14 mouse cellular contexts compared by ENCODE assay signal in genomic region chr3:65365184-65365583, GRCm38 (mm10). TPM values are rescaled to one million over a fixed set of nuclear protein-coding genes. Genes with fewer than 3 reads are reported as not detected.
A peak's percentile ranks its signal among the peaks of the same experiment; 100 is the strongest.
DNase-seq lines count a peak whose midpoint lies in the region; TF ChIP-seq lines count a peak whose summit lies in the region.
"Had no signal": no experiment of that assay in that cellular context is flagged by ENCODE, and none has a peak within 500 bp of the region (broad histone marks: within the 10 kb centered on the region; RNA-seq: fewer than 3 reads in every experiment).

No protein-coding gene starts in this region.

- H3K4me3 ChIP-seq in kidney, adult 2 months (ENCODE audit: insufficient read depth, low read depth, low read length) = no peak overlapping the region
- H3K4me3 ChIP-seq: lung, embryonic 15.5 days; megakaryocyte, embryonic 14.5 days; stomach, embryonic 15.5 days had no signal

- DNase-seq in kidney, adult 2 months = peak; percentile 45
- no peak for DNase-seq in kidney, postnatal 4 days
- DNase-seq in 416B (ENCODE audit: low read depth) (peak; percentile 80), adipocyte (ENCODE audit: low spot score) (peak; percentile 94)
- DNase-seq in gastrocnemius, postnatal 25 days = peak; percentile 57
- DNase-seq in layer of hippocampus, adult 18-20 months (ENCODE audit: low spot score in 2 of 2) = no peak
- no peak for DNase-seq in right cerebral cortex, postnatal 36 days (ENCODE audit: low spot score in 2 of 2)
- DNase-seq: cerebellum, postnatal 25 days; heart, postnatal 4 days; right cerebral cortex, postnatal 4 days had no signal

- no peaks in the 10 kb centered on the region for H3K36me3 ChIP-seq in kidney, adult 2 months (ENCODE audit: control insufficient read depth, insufficient read depth, low read length)

- WGBS in kidney, adult 2 months = 65% methylated on average over 6 of the region's 6 CpGs

- no peaks in the 10 kb centered on the region for H3K27me3 ChIP-seq in kidney, adult 2 months (replicated peaks; ENCODE audit: control insufficient read depth, insufficient read depth, low read length)
- H3K27me3 ChIP-seq: lung, embryonic 15.5 days; megakaryocyte, embryonic 14.5 days; Patski; stomach, embryonic 15.5 days had no signal

- no peaks in the 10 kb centered on the region; the same call in 1 of the 2 replicates for H3K4me1 ChIP-seq in kidney, adult 2 months (ENCODE audit: control insufficient read depth, insufficient read depth, low read length)
- H3K4me1 ChIP-seq: lung, embryonic 15.5 days had no signal

- H3K27ac ChIP-seq in kidney, adult 2 months (ENCODE audit: insufficient read depth, low read depth, low read length) = peak overlapping the region; percentile 59
- H3K27ac ChIP-seq: lung, embryonic 15.5 days; stomach, embryonic 15.5 days had no signal

- no peak for TF ChIP-seq CTCF in kidney, adult 2 months (conservative IDR thresholded peaks at IDR 0.05; ENCODE audit: insufficient read depth, insufficient read length, low read depth, low read length)

- TF ChIP-seq POLR2A in kidney, adult 2 months (IDR thresholded peaks at IDR 0.05; ENCODE audit: low read depth, low read length) = no peak

RNA-seq across cellular contexts. Expression of gene Ssr3, which starts 27.2 kb away (rescaled TPM):
- polyA plus RNA-seq in kidney, adult 2 months (2012; rRNA removed) = 65.2 and 80.8 TPM in 2 replicates
- total RNA-seq in gastrocnemius, postnatal 25 days (2021) = 100 to 1,000 TPM; 120 to 130 TPM
- 100 to 1,000 TPM; 110 to 115 TPM for total RNA-seq in layer of hippocampus, adult 18-20 months (2021)

Comparison
In these comparisons a context has a peak if more than half of its experiments do, and no peak if none do; other contexts are left out.
1. DNase-seq: peak in kidney, adult 2 months (single experiment), 416B (single experiment), adipocyte (single experiment) and gastrocnemius, postnatal 25 days (single experiment); none in kidney, postnatal 4 days (0 of 2), layer of hippocampus, adult 18-20 months (0 of 2) and right cerebral cortex, postnatal 36 days (0 of 2).